Mouse (Mus musculus) intestine, embryonic 16.5 days (tissue): ENCODE data around the gene Rnf10. TPM values are rescaled to one million over a fixed set of nuclear protein-coding genes. Genes with fewer than 3 reads are reported as not detected.

Source experiments
- ATAC-seq: fragments of 200-750 bp; cut with Nextera tagmentation; 2 replicates; pipeline ENCODE4 v1.8.0; 2017; ENCODE audit warnings: moderate TSS enrichment, moderate library complexity
- H3K27ac ChIP-seq: fragments of 300-500 bp; sonication (generic); 2 replicates; pipeline ENCODE4 v1.5.1; 2014; ENCODE audit warnings: mild to moderate bottlenecking, low read length
- H3K27me3 ChIP-seq: fragments of 300-500 bp; sonication (generic); replicated peaks from 2 replicates; pipeline ENCODE4 v1.6.1; 2014; ENCODE audit warnings: low read length, control low read depth, mixed read lengths; ENCODE audit not compliant: control insufficient read depth, insufficient read depth
- H3K36me3 ChIP-seq: fragments of 300-500 bp; sonication (generic); 2 replicates; pipeline ENCODE4 v1.6.1; 2014; ENCODE audit warnings: low read length, control low read depth; ENCODE audit not compliant: control insufficient read depth, insufficient read depth
- H3K4me1 ChIP-seq: fragments of 300-500 bp; sonication (generic); 2 replicates; pipeline ENCODE4 v1.6.1; 2014; ENCODE audit warnings: low read length, control low read depth, mixed read lengths; ENCODE audit not compliant: control insufficient read depth, insufficient read depth
- H3K4me2 ChIP-seq: fragments of 300-500 bp; sonication (generic); 2 replicates; pipeline ENCODE4 v1.6.1; 2014; ENCODE audit warnings: low read depth, low read length, control low read depth
- H3K4me3 ChIP-seq: fragments of 300-500 bp; sonication (generic); 2 replicates; pipeline ENCODE4 v1.5.1; 2014; ENCODE audit warnings: mild to moderate bottlenecking, low read length
- H3K9ac ChIP-seq: fragments of 300-500 bp; sonication (generic); 2 replicates; pipeline ENCODE4 v1.6.1; 2014; ENCODE audit warnings: low read depth, low read length
- H3K9me3 ChIP-seq: fragments of 300-500 bp; sonication (generic); 2 replicates; pipeline ENCODE4 v1.6.1; 2016; ENCODE audit warnings: low read length, control low read depth; ENCODE audit not compliant: control insufficient read depth
- WGBS: fragments of 180-500 bp; shearing (Covaris S2); extraction: QIAGEN DNeasy Blood & Tissue Kit; methylation state at CpG from one replicate; pipeline ENCODE4 v1.1.7; 2014; 5-methylcytosine and 5-hydroxymethylcytosine counted together
- polyA plus RNA-seq: library from polyadenylated mRNA; unstranded; fragments of >200 nt; fragmentation: Nextera tagmentation; extraction: Ambion mirVana; gene quantifications from 2 replicates; pipeline ENCODE4 v1.2.1, GENCODE M21; 2015

Gene Rnf10
- polyA plus RNA-seq, 1 experiment from 2014 or later = 90.4 TPM

GRCm38 (mm10) chr5:115212451-115212850 is 60.2 kb downstream of the Rnf10 start:
- H3K36me3 ChIP-seq = no peaks in the 10 kb centered on the region
- no peaks in the 10 kb centered on the region for H3K9me3 ChIP-seq
- 0 out of 2 replicates have a peak, but pooled peaks cover 3% of the 10 kb centered on the region for H3K4me1 ChIP-seq
- peaks cover 5% of the 10 kb centered on the region; the same call in 1 of the 2 replicates for H3K27me3 ChIP-seq
- no peak overlapping the region for H3K9ac ChIP-seq
- H3K4me3 ChIP-seq = no peak overlapping the region
- H3K27ac ChIP-seq = no peak overlapping the region
- ATAC-seq = no peak
- no peak overlapping the region for H3K4me2 ChIP-seq
- WGBS = 72% methylated on average over 9 of the region's 9 CpGs

GRCm38 (mm10) chr5:115210380-115210779 is 62.3 kb downstream of the Rnf10 start:
- H3K9me3 ChIP-seq = no peaks in the 10 kb centered on the region
- H3K4me3 ChIP-seq = no peak overlapping the region
- WGBS = 7% methylated on average over 1 of the region's 1 CpGs
- no peak overlapping the region for H3K9ac ChIP-seq
- peaks cover 3% of the 10 kb centered on the region for H3K27me3 ChIP-seq
- H3K36me3 ChIP-seq = no peaks in the 10 kb centered on the region
- no peak overlapping the region for H3K27ac ChIP-seq
- H3K4me2 ChIP-seq = no peak overlapping the region
- ATAC-seq = no peak
- H3K4me1 ChIP-seq = 0 out of 2 replicates have a peak, but pooled peaks cover 2% of the 10 kb centered on the region

GRCm38 (mm10) chr5:115208601-115209000 is 64.1 kb downstream of the Rnf10 start:
- no peaks in the 10 kb centered on the region for H3K36me3 ChIP-seq
- H3K27me3 ChIP-seq = peaks cover 6% of the 10 kb centered on the region
- no peaks in the 10 kb centered on the region for H3K9me3 ChIP-seq
- peaks cover 14% of the 10 kb centered on the region for H3K4me1 ChIP-seq
- H3K9ac ChIP-seq = no peak overlapping the region
- no peak overlapping the region for H3K4me2 ChIP-seq
- ATAC-seq = no peak
- H3K27ac ChIP-seq = no peak overlapping the region
- H3K4me3 ChIP-seq = no peak overlapping the region
- WGBS = 58% methylated on average over 5 of the region's 5 CpGs

GRCm38 (mm10) chr5:115207892-115208291 is 64.8 kb downstream of the Rnf10 start:
- Histone ChIP-seq H3K4me3 (no peak overlapping the region), H3K27ac (no peak overlapping the region), H3K27me3 (peaks cover 9% of the 10 kb centered on the region), H3K36me3 (no peaks in the 10 kb centered on the region), H3K9me3 (no peaks in the 10 kb centered on the region), H3K4me2 (no peak overlapping the region), H3K4me1 (peaks cover 14% of the 10 kb centered on the region), H3K9ac (no peak overlapping the region)
- ATAC-seq = no peak
- 13% methylated on average over 13 of the region's 16 CpGs for WGBS

- no peak overlapping the region for H3K4me3 ChIP-seq
- H3K4me2 ChIP-seq = no peak overlapping the region
- no peaks in the 10 kb centered on the region for H3K9me3 ChIP-seq
- H3K4me1 ChIP-seq = peaks cover 14% of the 10 kb centered on the region
- no peaks in the 10 kb centered on the region for H3K36me3 ChIP-seq
- H3K27me3 ChIP-seq = peaks cover 9% of the 10 kb centered on the region
- no peak overlapping the region for H3K27ac ChIP-seq
- ATAC-seq = no peak
- H3K9ac ChIP-seq = no peak overlapping the region
- WGBS = 59% methylated on average over 5 of the region's 5 CpGs
Observed at GRCm38 (mm10) chr5:115207244-115207643, 65.5 kb downstream of the Rnf10 start.

GRCm38 (mm10) chr5:115204562-115205311 is 68.0 kb downstream of the Rnf10 start:
- Histone ChIP-seq H3K9ac (peak overlapping the region; percentile 62), H3K4me2 (peak overlapping the region; percentile 60), H3K4me3 (peak overlapping the region; percentile 34), H3K27me3 (peaks cover 9% of the 10 kb centered on the region), H3K9me3 (no peaks in the 10 kb centered on the region), H3K4me1 (peaks cover 14% of the 10 kb centered on the region), H3K36me3 (no peaks in the 10 kb centered on the region), H3K27ac (no peak overlapping the region)
- peak; percentile 53; the same call in 1 of the 2 replicates for ATAC-seq
- WGBS = 3% methylated on average over 31 of the region's 31 CpGs

- H3K4me2 ChIP-seq = peak overlapping the region; percentile 60
- H3K4me1 ChIP-seq = peaks cover 14% of the 10 kb centered on the region
- 14% methylated on average over 23 of the region's 23 CpGs for WGBS
- no peaks in the 10 kb centered on the region for H3K9me3 ChIP-seq
- peak overlapping the region; percentile 34 for H3K4me3 ChIP-seq
- no peak overlapping the region for H3K9ac ChIP-seq
- no peaks in the 10 kb centered on the region for H3K36me3 ChIP-seq
- peaks cover 9% of the 10 kb centered on the region for H3K27me3 ChIP-seq
- peak; percentile 52 for ATAC-seq
- H3K27ac ChIP-seq = 0 out of 2 replicates have a peak overlapping the region, but pooled peaks have one; percentile 1
Observed at GRCm38 (mm10) chr5:115203735-115204561, 68.8 kb downstream of the Rnf10 start.

GRCm38 (mm10) chr5:115194626-115195221 is 78.0 kb downstream of the Rnf10 start:
- Histone ChIP-seq H3K4me2 (peak overlapping the region; percentile 100), H3K27me3 (peaks cover 53% of the 10 kb centered on the region), H3K36me3 (no peaks in the 10 kb centered on the region), H3K9ac (peak overlapping the region; percentile 54; the same call in 1 of the 2 replicates), H3K27ac (no peak overlapping the region), H3K4me3 (peak overlapping the region; percentile 61), H3K4me1 (peaks cover 19% of the 10 kb centered on the region), H3K9me3 (no peaks in the 10 kb centered on the region)
- 7% methylated on average over 12 of the region's 12 CpGs for WGBS
- peak; percentile 26; the same call in 1 of the 2 replicates for ATAC-seq
